Mouse (Mus musculus) liver, embryonic 11.5 days (tissue): Measurements from ENCODE around the gene Cntnap5c. TPM values are rescaled to one million over a fixed set of nuclear protein-coding genes. Genes with fewer than 3 reads are reported as not detected.

Source experiments
- ATAC-seq: fragments of 200-750 bp; cut with Nextera tagmentation; replicated peaks from 2 replicates; pipeline ENCODE4 v1.8.0; 2017; ENCODE audit warnings: moderate number of reproducible peaks, mild to moderate bottlenecking, moderate TSS enrichment, moderate library complexity; ENCODE audit not compliant: low FRiP score
- DNase-seq: peaks from one replicate; pipeline ENCODE4 v3.0.0-alpha.2; 2017; ENCODE audit warnings: low spot score
- H3K27ac ChIP-seq: fragments of 300-500 bp; sonication (generic); 2 replicates; pipeline ENCODE4 v1.5.1; 2014; ENCODE audit warnings: mild to moderate bottlenecking, low read depth, low read length, control low read depth
- H3K27me3 ChIP-seq: fragments of 300-500 bp; sonication (generic); replicated peaks from 2 replicates; pipeline ENCODE4 v1.6.1; 2014; ENCODE audit warnings: low read length, mixed read lengths; ENCODE audit not compliant: control insufficient read depth, insufficient read depth
- H3K36me3 ChIP-seq: fragments of 300-500 bp; sonication (generic); 2 replicates; pipeline ENCODE4 v1.6.1; 2014; ENCODE audit warnings: mild to moderate bottlenecking, low read length, moderate library complexity, mixed read lengths; ENCODE audit not compliant: control insufficient read depth, insufficient read depth
- H3K4me1 ChIP-seq: fragments of 300-500 bp; sonication (generic); replicated peaks from 2 replicates; pipeline ENCODE4 v1.6.1; 2014; ENCODE audit warnings: low read length, mixed read lengths; ENCODE audit not compliant: control insufficient read depth, insufficient read depth
- H3K4me2 ChIP-seq: fragments of 300-500 bp; sonication (generic); 2 replicates; pipeline ENCODE4 v1.6.1; 2014; ENCODE audit warnings: mild to moderate bottlenecking, control low read depth, moderate library complexity
- H3K4me3 ChIP-seq: fragments of 300-500 bp; sonication (generic); 2 replicates; pipeline ENCODE4 v1.5.1; 2014; ENCODE audit warnings: low read depth, low read length, control low read depth
- H3K9ac ChIP-seq: fragments of 300-500 bp; sonication (generic); 2 replicates; pipeline ENCODE4 v1.6.1; 2014; ENCODE audit warnings: low read depth, low read length, control low read depth
- H3K9me3 ChIP-seq: fragments of 300-500 bp; sonication (generic); 2 replicates; pipeline ENCODE4 v1.6.1; 2016; ENCODE audit warnings: low read length, inconsistent platforms, mixed read lengths; ENCODE audit not compliant: control insufficient read depth
- WGBS: fragments of 180-500 bp; shearing (Covaris S2); extraction: QIAGEN DNeasy Blood & Tissue Kit; methylation state at CpG from one replicate; pipeline ENCODE4 v1.1.7; 2014; 5-methylcytosine and 5-hydroxymethylcytosine counted together
- polyA plus RNA-seq: library from polyadenylated mRNA; unstranded; fragments of >200 nt; fragmentation: Nextera tagmentation; extraction: Ambion mirVana; gene quantifications from 2 replicates; pipeline ENCODE4 v1.2.1, GENCODE M21; 2014

Gene Cntnap5c
- polyA plus RNA-seq, 1 experiment from 2014 or later = not detected

DNA sequence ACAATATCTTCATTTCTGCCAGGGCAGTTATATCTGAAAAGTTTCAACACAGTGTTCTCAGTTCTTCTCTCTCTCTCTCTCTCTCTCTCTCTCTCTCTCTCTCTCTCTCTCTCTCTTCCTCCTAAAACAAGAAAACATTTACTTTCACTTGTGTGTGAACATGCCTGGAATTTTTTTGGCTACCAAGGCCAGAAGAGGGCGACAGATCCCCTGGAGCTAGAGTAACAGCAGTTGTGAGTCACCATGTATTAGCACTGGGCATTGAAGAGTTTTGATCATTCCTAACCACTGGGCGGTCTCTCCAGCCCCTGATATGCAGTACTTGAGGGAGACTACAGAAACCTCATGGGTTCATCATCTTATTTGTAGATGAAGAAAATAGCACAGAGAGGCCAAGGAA, 219.1 kb downstream of the Cntnap5c start:
- 43% methylated on average over 2 of the region's 2 CpGs for WGBS
- Histone ChIP-seq H3K27ac (no peak overlapping the region), H3K4me3 (no peak overlapping the region), H3K27me3 (no peaks in the 10 kb centered on the region), H3K36me3 (no peaks in the 10 kb centered on the region), H3K4me2 (no peak overlapping the region), H3K9ac (no peak overlapping the region), H3K9me3 (no peaks in the 10 kb centered on the region), H3K4me1 (no peaks in the 10 kb centered on the region)
- ATAC-seq = no peak
- no peak for DNase-seq

DNA sequence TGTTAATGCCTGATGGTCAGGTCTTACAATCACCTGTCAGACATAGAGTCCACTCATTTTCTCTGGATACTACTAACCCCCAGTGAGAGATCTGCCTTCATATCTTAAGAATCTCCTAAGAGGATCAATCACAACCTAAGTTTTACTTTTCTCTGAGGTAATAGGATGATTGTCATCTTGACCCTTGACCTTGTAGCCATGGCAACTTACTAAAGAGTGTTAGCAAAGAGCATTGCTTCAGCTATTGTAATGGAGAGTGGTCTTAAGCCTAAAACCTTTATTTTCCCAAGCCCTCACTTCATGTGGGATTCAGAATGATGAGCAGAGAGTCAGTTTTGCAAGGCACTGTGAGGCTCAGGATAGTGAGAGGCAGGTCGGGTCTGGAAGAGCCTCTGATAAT, 227.1 kb downstream of the Cntnap5c start:
- WGBS = 52% methylated on average over 1 of the region's 1 CpGs
- ATAC-seq (no peak), DNase-seq (no peak)
- Histone ChIP-seq H3K27me3 (no peaks in the 10 kb centered on the region), H3K27ac (no peak overlapping the region), H3K9me3 (no peaks in the 10 kb centered on the region), H3K4me2 (no peak overlapping the region), H3K4me1 (no peaks in the 10 kb centered on the region), H3K36me3 (no peaks in the 10 kb centered on the region), H3K9ac (no peak overlapping the region), H3K4me3 (no peak overlapping the region)

DNA sequence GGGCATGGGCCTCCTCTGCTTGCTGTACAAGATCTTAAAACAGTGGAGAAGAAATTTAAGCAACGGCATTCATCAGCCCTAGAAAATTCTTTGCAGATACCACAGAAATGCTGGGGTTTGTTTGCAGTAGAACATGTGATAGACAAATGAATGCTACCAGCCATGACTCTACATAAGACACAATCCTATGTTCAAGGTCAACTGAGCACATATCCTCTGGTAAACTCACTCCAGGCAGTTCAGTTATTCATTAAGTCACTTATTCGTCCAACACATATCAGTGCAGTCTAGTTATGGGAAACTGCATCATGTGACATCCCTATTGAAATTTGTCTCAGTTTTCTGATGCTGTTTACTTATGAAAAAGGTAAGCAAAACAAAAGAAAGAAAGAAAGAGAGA, 229.7 kb downstream of the Cntnap5c start:
- H3K36me3 ChIP-seq = no peaks in the 10 kb centered on the region
- no peak for DNase-seq
- 70% methylated on average over 2 of the region's 2 CpGs for WGBS
- no peaks in the 10 kb centered on the region for H3K27me3 ChIP-seq
- no peaks in the 10 kb centered on the region for H3K4me1 ChIP-seq
- H3K9ac ChIP-seq = no peak overlapping the region
- H3K4me3 ChIP-seq = no peak overlapping the region
- H3K4me2 ChIP-seq = no peak overlapping the region
- ATAC-seq = no peak
- no peak overlapping the region for H3K27ac ChIP-seq
- no peaks in the 10 kb centered on the region for H3K9me3 ChIP-seq

DNA sequence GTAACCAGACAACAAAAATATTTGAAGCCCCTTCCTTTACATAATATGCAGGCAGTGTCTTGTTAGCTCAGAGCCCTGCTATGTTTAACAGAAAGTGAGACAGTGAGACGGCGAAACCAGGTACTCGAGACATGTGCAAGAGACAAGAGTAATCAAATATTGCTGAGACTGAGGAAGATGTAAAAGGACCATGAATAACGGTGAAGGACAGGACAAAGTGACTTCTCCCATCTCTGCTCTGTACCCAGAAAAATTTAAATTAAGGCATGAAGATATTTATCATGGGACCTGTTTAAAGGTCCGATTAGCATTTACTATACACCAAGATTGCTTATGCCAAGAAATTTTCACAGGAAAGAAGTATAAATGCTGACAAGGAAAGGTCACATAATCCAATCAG, 233.5 kb downstream of the Cntnap5c start:
- H3K36me3 ChIP-seq = no peaks in the 10 kb centered on the region
- no peak overlapping the region for H3K4me3 ChIP-seq
- H3K9me3 ChIP-seq = no peaks in the 10 kb centered on the region; the same call in 1 of the 2 replicates
- no peak for ATAC-seq
- H3K4me2 ChIP-seq = no peak overlapping the region
- WGBS = 88% methylated on average over 5 of the region's 5 CpGs
- H3K9ac ChIP-seq = no peak overlapping the region
- no peaks in the 10 kb centered on the region for H3K4me1 ChIP-seq
- no peaks in the 10 kb centered on the region for H3K27me3 ChIP-seq
- H3K27ac ChIP-seq = no peak overlapping the region
- no peak for DNase-seq

DNA sequence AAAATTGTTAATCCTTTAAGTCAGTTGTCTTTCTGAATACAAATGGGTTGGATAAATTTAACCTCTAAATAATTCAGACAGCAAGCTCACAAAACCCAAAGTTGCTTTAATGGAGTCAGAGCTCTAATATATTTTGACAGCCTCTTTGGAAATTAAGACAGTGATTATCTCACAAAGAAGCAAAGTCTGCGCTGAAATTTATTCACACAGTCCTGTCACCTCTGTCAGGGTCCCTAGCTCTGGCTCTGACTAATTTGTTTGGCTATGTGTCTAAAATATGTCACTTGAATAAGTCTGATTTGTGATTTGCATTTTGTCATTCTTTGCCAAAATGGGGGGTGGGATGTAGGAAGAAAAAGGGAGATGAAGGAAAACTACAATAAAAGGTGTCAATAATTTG, 234.0 kb downstream of the Cntnap5c start:
- H3K9me3 ChIP-seq = no peaks in the 10 kb centered on the region; the same call in 1 of the 2 replicates
- no peak overlapping the region for H3K9ac ChIP-seq
- H3K36me3 ChIP-seq = no peaks in the 10 kb centered on the region
- DNase-seq = no peak
- H3K4me2 ChIP-seq = no peak overlapping the region
- WGBS = 79% methylated on average over 1 of the region's 1 CpGs
- no peaks in the 10 kb centered on the region for H3K27me3 ChIP-seq
- H3K4me1 ChIP-seq = no peaks in the 10 kb centered on the region
- H3K27ac ChIP-seq = no peak overlapping the region
- no peak for ATAC-seq
- no peak overlapping the region for H3K4me3 ChIP-seq

DNA sequence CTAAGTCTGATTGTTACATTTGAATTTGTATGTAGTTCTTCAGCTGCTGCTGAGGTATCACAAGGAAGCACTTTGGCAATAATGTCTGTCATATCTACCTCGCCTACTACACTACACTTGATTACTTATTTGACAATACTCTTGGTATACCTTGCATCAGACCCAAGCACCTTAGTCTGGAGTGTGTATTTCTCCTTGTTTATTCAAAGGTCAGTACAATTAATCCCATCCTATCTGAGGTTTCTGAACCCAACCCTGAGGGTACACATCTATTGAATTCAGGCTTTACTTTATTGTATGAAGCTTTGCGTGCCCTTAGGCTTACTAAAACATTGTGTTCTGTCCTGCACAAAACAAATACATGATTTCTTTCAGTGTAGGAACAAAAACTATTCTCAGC, 235.1 kb downstream of the Cntnap5c start:
- 76% methylated on average over 2 of the region's 2 CpGs for WGBS
- Histone ChIP-seq H3K4me3 (no peak overlapping the region), H3K36me3 (no peaks in the 10 kb centered on the region), H3K9me3 (no peaks in the 10 kb centered on the region; the same call in 1 of the 2 replicates), H3K4me2 (no peak overlapping the region), H3K4me1 (no peaks in the 10 kb centered on the region), H3K9ac (no peak overlapping the region), H3K27ac (no peak overlapping the region), H3K27me3 (no peaks in the 10 kb centered on the region)
- DNase-seq = no peak
- ATAC-seq = no peak

DNA sequence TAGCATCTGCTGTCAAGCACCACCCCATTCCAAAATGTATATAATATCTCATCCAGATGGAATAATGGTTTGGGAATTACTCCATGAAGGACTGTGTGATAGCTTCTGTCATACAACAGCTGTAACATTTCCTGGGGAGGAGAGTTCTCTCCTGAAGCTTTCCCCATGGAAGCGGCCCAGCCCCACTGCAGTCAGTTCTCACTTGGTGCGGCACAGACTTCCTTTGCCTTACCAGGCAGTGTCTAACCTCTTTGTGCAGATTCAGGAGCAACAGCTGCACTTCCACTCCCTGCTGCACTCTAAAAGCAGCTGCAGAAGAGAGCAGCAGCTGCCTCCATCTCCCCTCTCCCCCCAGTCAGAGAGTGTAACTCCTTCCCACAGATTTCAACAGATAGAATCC, 271.8 kb downstream of the Cntnap5c start:
- Histone ChIP-seq H3K9me3 (no peaks in the 10 kb centered on the region), H3K27me3 (no peaks in the 10 kb centered on the region), H3K9ac (no peak overlapping the region), H3K27ac (no peak overlapping the region), H3K4me3 (no peak overlapping the region), H3K4me2 (no peak overlapping the region), H3K4me1 (no peaks in the 10 kb centered on the region), H3K36me3 (no peaks in the 10 kb centered on the region)
- DNase-seq (no peak), ATAC-seq (no peak)
- WGBS = 67% methylated on average over 2 of the region's 2 CpGs

DNA sequence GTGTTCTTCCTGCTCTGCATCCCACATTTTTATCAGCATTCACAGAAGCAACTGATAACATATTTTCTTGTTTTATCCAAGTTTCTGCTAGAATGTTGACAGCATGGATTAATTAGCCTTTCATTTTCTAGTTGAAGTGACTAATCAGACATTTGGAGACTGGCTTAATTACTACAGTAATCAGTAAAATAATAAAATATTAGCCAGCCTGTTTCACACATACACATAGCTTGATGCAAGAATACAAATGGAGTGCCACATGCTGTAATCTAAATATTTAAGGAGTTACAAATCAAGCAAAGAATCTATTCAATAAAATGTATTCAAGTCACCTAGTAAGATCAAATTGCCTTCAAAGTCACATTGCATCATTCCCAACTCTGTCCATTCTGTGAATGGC, 275.8 kb downstream of the Cntnap5c start:
- H3K27me3 ChIP-seq = no peaks in the 10 kb centered on the region
- no peak overlapping the region for H3K27ac ChIP-seq
- no peaks in the 10 kb centered on the region for H3K9me3 ChIP-seq
- no peak overlapping the region for H3K4me2 ChIP-seq
- no peak overlapping the region for H3K9ac ChIP-seq
- DNase-seq (no peak), ATAC-seq (no peak)
- no peaks in the 10 kb centered on the region for H3K4me1 ChIP-seq
- H3K36me3 ChIP-seq = no peaks in the 10 kb centered on the region
- H3K4me3 ChIP-seq = no peak overlapping the region

DNA sequence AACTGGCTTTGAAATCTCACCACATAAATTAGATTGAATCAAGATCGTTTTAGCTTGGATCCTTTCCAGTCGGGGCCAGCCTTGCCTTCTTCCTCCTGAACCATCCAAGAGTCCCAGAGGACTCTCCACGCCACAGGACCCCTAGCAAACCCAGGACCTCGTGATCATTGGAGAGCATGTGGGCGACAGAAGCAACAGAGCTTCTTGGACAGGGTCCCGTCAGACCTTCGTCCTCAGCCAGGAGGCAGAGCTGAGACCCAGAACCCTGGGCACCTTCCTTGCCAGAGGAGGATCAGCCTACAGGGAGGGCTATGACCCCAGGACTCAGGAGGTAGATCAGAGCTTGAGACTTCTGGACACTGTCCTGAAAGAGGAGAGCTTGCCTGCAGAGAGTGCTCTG, 300.5 kb downstream of the Cntnap5c start:
- H3K27me3 ChIP-seq = no peaks in the 10 kb centered on the region
- no peak overlapping the region for H3K27ac ChIP-seq
- ATAC-seq (no peak), DNase-seq (no peak)
- no peak overlapping the region for H3K9ac ChIP-seq
- WGBS = 76% methylated on average over 7 of the region's 7 CpGs
- no peaks in the 10 kb centered on the region for H3K4me1 ChIP-seq
- H3K9me3 ChIP-seq = no peaks in the 10 kb centered on the region
- H3K4me3 ChIP-seq = no peak overlapping the region
- H3K36me3 ChIP-seq = no peaks in the 10 kb centered on the region
- H3K4me2 ChIP-seq = no peak overlapping the region
